Mouse (Mus musculus) neural tube, embryonic 11.5 days (tissue): ENCODE measurements around the gene Rundc3a. TPM values are rescaled to one million over a fixed set of nuclear protein-coding genes. Genes with fewer than 3 reads are reported as not detected.

Experiments used
- ATAC-seq: fragments of 200-750 bp; cut with Nextera tagmentation; 2 replicates; pipeline ENCODE4 v1.8.0; 2017; ENCODE audit warnings: moderate number of reproducible peaks, mild to moderate bottlenecking, moderate TSS enrichment, moderate library complexity; ENCODE audit not compliant: insufficient read depth, low FRiP score, low TSS enrichment
- DNase-seq: peaks from one replicate; pipeline ENCODE4 v3.0.0-alpha.2; 2015; ENCODE audit warnings: low spot score
- H3K27ac ChIP-seq: fragments of 300-500 bp; sonication (generic); 2 replicates; pipeline ENCODE4 v1.5.1; 2014; ENCODE audit warnings: low read depth, mild to moderate bottlenecking, low read length
- H3K27me3 ChIP-seq: fragments of 300-500 bp; sonication (generic); 2 replicates; pipeline ENCODE4 v1.6.1; 2014; ENCODE audit warnings: mild to moderate bottlenecking, low read length, mixed read lengths; ENCODE audit not compliant: control insufficient read depth, insufficient read depth
- H3K36me3 ChIP-seq: fragments of 300-500 bp; sonication (generic); 2 replicates; pipeline ENCODE4 v1.6.1; 2014; ENCODE audit warnings: mild to moderate bottlenecking, low read length, moderate library complexity, mixed read lengths; ENCODE audit not compliant: control insufficient read depth, insufficient read depth
- H3K4me1 ChIP-seq: fragments of 300-500 bp; sonication (generic); 2 replicates; pipeline ENCODE4 v1.6.1; 2014; ENCODE audit warnings: low read length, mixed read lengths; ENCODE audit not compliant: control insufficient read depth, insufficient read depth
- H3K4me2 ChIP-seq: fragments of 300-500 bp; sonication (generic); 2 replicates; pipeline ENCODE4 v1.6.1; 2014; ENCODE audit warnings: low read depth, mild to moderate bottlenecking, moderate library complexity
- H3K4me3 ChIP-seq: fragments of 300-500 bp; sonication (generic); 2 replicates; pipeline ENCODE4 v1.5.1; 2014; ENCODE audit warnings: low read depth, low read length
- H3K9ac ChIP-seq: fragments of 300-500 bp; sonication (generic); 2 replicates; pipeline ENCODE4 v1.6.1; 2014; ENCODE audit warnings: mild to moderate bottlenecking, low read length
- H3K9me3 ChIP-seq: fragments of 300-500 bp; sonication (generic); 2 replicates; pipeline ENCODE4 v1.6.1; 2016; ENCODE audit warnings: low read length; ENCODE audit not compliant: control insufficient read depth
- whole genome bisulfite sequencing: fragments of 180-500 bp; shearing (Covaris S2); extraction: QIAGEN DNeasy Blood & Tissue Kit; methylation state at CpG from one replicate; pipeline ENCODE4 v1.1.7; 2014; 5-methylcytosine and 5-hydroxymethylcytosine counted together
- polyA plus RNA-seq: library from polyadenylated mRNA; unstranded; fragments of >200 nt; fragmentation: Nextera tagmentation; extraction: Ambion mirVana; gene quantifications from 2 replicates; pipeline ENCODE4 v1.2.1, GENCODE M21; 2014

The Rundc3a gene
- polyA plus RNA-seq, 1 experiment from 2014 or later = 46.7 TPM

DNA sequence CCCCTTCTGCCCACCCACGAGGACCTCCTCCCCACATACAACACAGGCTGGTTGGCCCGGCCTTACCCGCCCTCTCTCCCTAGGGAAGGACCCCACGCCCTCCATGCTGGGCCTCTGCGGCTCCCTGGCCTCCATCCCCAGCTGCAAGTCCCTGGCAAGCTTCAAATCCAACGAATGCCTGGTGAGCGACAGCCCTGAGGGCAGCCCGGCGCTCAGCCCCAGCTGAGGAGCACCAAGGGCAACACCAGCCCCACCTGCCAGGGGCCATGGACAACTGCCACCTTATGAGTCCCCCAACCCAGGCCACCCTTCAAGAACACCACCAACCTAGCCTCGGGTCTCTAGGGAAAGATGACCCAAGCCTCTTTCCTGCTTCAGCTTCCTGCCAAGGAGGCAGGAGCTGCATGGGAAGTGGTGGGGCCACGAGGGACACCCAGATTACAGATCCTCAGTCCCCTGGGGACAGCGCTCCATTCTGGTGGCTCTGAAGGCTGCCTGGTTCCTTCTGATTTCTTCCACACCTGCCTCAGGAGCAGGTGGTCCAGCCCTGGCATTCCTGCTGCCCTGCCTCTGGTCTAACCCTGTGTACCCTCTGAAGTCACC, 8.8 kb downstream of the Rundc3a start:
- no peaks in the 10 kb centered on the region for H3K9me3 ChIP-seq
- H3K4me3 ChIP-seq = no peak overlapping the region
- peaks cover 23% of the 10 kb centered on the region for H3K4me1 ChIP-seq
- no peak for DNase-seq
- ATAC-seq = peak; percentile 21; the same call in 1 of the 2 replicates
- H3K27me3 ChIP-seq = peaks cover 21% of the 10 kb centered on the region
- no peak overlapping the region for H3K4me2 ChIP-seq
- 66% methylated on average over 12 of the region's 12 CpGs for WGBS
- no peak overlapping the region for H3K9ac ChIP-seq
- peaks cover 14% of the 10 kb centered on the region for H3K36me3 ChIP-seq
- H3K27ac ChIP-seq = no peak overlapping the region

- Histone ChIP-seq H3K9me3 (no peaks in the 10 kb centered on the region), H3K4me3 (no peak overlapping the region), H3K27ac (no peak overlapping the region), H3K4me1 (peaks cover 25% of the 10 kb centered on the region), H3K27me3 (peaks cover 18% of the 10 kb centered on the region), H3K4me2 (no peak overlapping the region), H3K36me3 (peaks cover 14% of the 10 kb centered on the region), H3K9ac (no peak overlapping the region)
- ATAC-seq = no peak
- 94% methylated on average over 11 of the region's 11 CpGs for WGBS
- no peak for DNase-seq
Observed at GRCm38 (mm10) chr11:102403657-102404056, 10.5 kb downstream of the Rundc3a start.

GRCm38 (mm10) chr11:102404161-102405010, 11.2 kb downstream of the Rundc3a start:
- WGBS = 78% methylated on average over 18 of the region's 18 CpGs
- Histone ChIP-seq H3K27me3 (peaks cover 13% of the 10 kb centered on the region), H3K9me3 (no peaks in the 10 kb centered on the region), H3K4me1 (peaks cover 25% of the 10 kb centered on the region), H3K4me3 (no peak overlapping the region), H3K9ac (peak overlapping the region; percentile 10; the same call in 1 of the 2 replicates), H3K36me3 (peaks cover 14% of the 10 kb centered on the region), H3K4me2 (no peak overlapping the region), H3K27ac (no peak overlapping the region)
- DNase-seq (peak; percentile 33), ATAC-seq (no peak)

GRCm38 (mm10) chr11:102405544-102406285, 12.5 kb downstream of the Rundc3a start:
- DNase-seq (no peak), ATAC-seq (no peak)
- peak overlapping the region; percentile 94 for H3K4me2 ChIP-seq
- no peaks in the 10 kb centered on the region for H3K9me3 ChIP-seq
- H3K4me1 ChIP-seq = peaks cover 21% of the 10 kb centered on the region
- WGBS = 89% methylated on average over 11 of the region's 11 CpGs
- H3K36me3 ChIP-seq = peaks cover 11% of the 10 kb centered on the region
- H3K4me3 ChIP-seq = peak overlapping the region; percentile 74
- H3K27me3 ChIP-seq = peaks cover under 1% of the 10 kb centered on the region; the same call in 1 of the 2 replicates
- H3K27ac ChIP-seq = no peak overlapping the region
- peak overlapping the region; percentile 78; the same call in 1 of the 2 replicates for H3K9ac ChIP-seq

DNA sequence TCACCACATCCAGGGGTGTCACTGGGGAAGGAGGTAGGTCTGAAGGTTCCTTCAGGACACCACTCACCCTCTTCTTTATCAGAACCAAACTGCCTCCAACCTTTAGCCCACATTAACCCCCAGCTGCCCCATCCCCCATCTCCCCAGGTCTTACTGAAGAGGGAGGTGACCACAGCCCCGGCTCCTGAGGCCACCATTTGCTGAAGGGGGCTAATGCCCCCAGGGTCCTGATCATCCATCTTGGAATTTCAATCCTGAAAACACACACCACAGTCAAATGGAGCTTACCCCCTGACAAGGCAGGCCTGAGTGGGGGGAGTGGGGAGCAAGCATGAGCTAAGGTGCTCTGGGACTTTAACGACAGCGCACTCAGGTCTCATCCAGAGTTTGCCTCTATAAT, 13.2 kb downstream of the Rundc3a start:
- peak overlapping the region; percentile 94 for H3K4me2 ChIP-seq
- no peaks in the 10 kb centered on the region for H3K9me3 ChIP-seq
- WGBS = 12% methylated on average over 3 of the region's 3 CpGs
- H3K9ac ChIP-seq = peak overlapping the region; percentile 78
- no peak for ATAC-seq
- H3K27ac ChIP-seq = peak overlapping the region; percentile 75
- H3K4me3 ChIP-seq = peak overlapping the region; percentile 74
- H3K4me1 ChIP-seq = peaks cover 21% of the 10 kb centered on the region
- H3K27me3 ChIP-seq = no peaks in the 10 kb centered on the region
- peaks cover 11% of the 10 kb centered on the region for H3K36me3 ChIP-seq
- DNase-seq = no peak

GRCm38 (mm10) chr11:102406900-102407833, 14.0 kb downstream of the Rundc3a start:
- no peaks in the 10 kb centered on the region for H3K27me3 ChIP-seq
- ATAC-seq (peak; percentile 58), DNase-seq (peak; percentile 93)
- peaks cover 11% of the 10 kb centered on the region for H3K36me3 ChIP-seq
- peak overlapping the region; percentile 74 for H3K4me3 ChIP-seq
- no peaks in the 10 kb centered on the region for H3K9me3 ChIP-seq
- H3K27ac ChIP-seq = peak overlapping the region; percentile 75
- H3K4me1 ChIP-seq = peaks cover 18% of the 10 kb centered on the region
- under 1% methylated on average over 80 of the region's 85 CpGs for WGBS
- peak overlapping the region; percentile 94 for H3K4me2 ChIP-seq
- H3K9ac ChIP-seq = peak overlapping the region; percentile 78

DNA sequence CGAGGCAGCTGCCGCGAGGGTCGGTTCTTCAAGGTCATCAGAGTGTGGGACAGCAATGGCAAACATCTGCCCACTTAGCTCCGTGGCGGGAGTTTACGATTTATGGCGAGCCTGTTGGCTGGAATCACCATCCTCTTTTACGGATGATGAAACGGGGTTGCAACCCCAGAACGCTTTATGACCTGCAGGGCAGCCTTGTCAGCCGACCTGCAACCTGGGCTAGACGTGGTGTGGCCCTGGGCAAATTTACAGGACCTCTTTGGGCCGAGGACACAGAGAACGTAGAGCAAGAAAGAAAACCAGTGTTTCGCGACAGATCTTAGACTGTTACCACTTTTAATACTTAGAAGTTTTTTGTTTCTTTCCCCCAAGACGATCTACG, 14.6 kb downstream of the Rundc3a start, which contains the start of gene Slc25a39:
TSS of gene Slc25a39 (minus strand) at position 113 of the 382 bp plus-strand sequence.
- Histone ChIP-seq H3K27me3 (no peaks in the 10 kb centered on the region), H3K9ac (peak within 1 kb of the TSS; percentile 78), H3K4me3 (peak within 1 kb of the TSS; percentile 74), H3K27ac (peak within 1 kb of the TSS; percentile 75), H3K9me3 (no peaks in the 10 kb centered on the region), H3K36me3 (peaks cover 10% of the 10 kb centered on the region), H3K4me2 (peak within 1 kb of the TSS; percentile 94), H3K4me1 (peaks cover 15% of the 10 kb centered on the region)
- ATAC-seq (no peak), DNase-seq (no peak)
- WGBS = under 1% methylated on average over 19 of the region's 19 CpGs
